Mouse (Mus musculus) liver, embryonic 12.5 days (tissue): ENCODE measurements at regions not wholly inside any gene's neighbourhood (a gene's known extent, or its start where the extent isn't known, plus 50 kb on each side); places are given as distances from the start of the nearest gene placed in this dataset.
"Not testable (repeated sequence)": the region's sequence is repeated elsewhere in the genome, so short reads cannot be mapped to it uniquely, and the experiment has no call there.

ENCODE experiments used
- ATAC-seq: fragments of 200-750 bp; cut with Nextera tagmentation; 2 replicates; pipeline ENCODE4 v1.8.0; 2017; ENCODE audit warnings: moderate number of reproducible peaks, mild to moderate bottlenecking, moderate library complexity
- H3K27ac ChIP-seq: fragments of 300-500 bp; sonication (generic); 2 replicates; pipeline ENCODE4 v1.5.1; 2016; ENCODE audit warnings: mild to moderate bottlenecking
- H3K27me3 ChIP-seq: fragments of 300-500 bp; sonication (generic); replicated peaks from 2 replicates; pipeline ENCODE4 v1.6.1; 2016; ENCODE audit warnings: mild to moderate bottlenecking, moderate library complexity
- H3K36me3 ChIP-seq: fragments of 300-500 bp; sonication (generic); 2 replicates; pipeline ENCODE4 v1.6.1; 2016; ENCODE audit warnings: mild to moderate bottlenecking, moderate library complexity
- H3K4me1 ChIP-seq: fragments of 300-500 bp; sonication (generic); 2 replicates; pipeline ENCODE4 v1.6.1; 2016
- H3K4me2 ChIP-seq: fragments of 300-500 bp; sonication (generic); 2 replicates; pipeline ENCODE4 v1.6.1; 2016; ENCODE audit warnings: mild to moderate bottlenecking, moderate library complexity
- H3K4me3 ChIP-seq: fragments of 300-500 bp; sonication (generic); 2 replicates; pipeline ENCODE4 v1.5.1; 2016; ENCODE audit warnings: mild to moderate bottlenecking, moderate library complexity
- H3K9ac ChIP-seq: fragments of 300-500 bp; sonication (generic); 2 replicates; pipeline ENCODE4 v1.6.1; 2016; ENCODE audit warnings: mild to moderate bottlenecking, moderate library complexity
- H3K9me3 ChIP-seq: fragments of 300-500 bp; sonication (generic); replicated peaks from 2 replicates; pipeline ENCODE4 v1.6.1; 2016; ENCODE audit warnings: mild to moderate bottlenecking, moderate library complexity
- WGBS: fragments of 180-500 bp; shearing (Covaris S2); methylation state at CpG from one replicate; pipeline ENCODE4 v1.1.7; 2016; ENCODE audit not compliant: insufficient replicate concordance; 5-methylcytosine and 5-hydroxymethylcytosine counted together

- H3K36me3 ChIP-seq, H3K27ac ChIP-seq: not testable (repeated sequence)
- 83% methylated on average over 2 of the region's 2 CpGs for WGBS
Observed at GRCm38 (mm10) chr17:10150403-10150689, 169.3 kb downstream of the Qk start.

GRCm38 (mm10) chr17:10149682-10150402 is 169.8 kb downstream of the Qk start:
- H3K27ac ChIP-seq = no peak overlapping the region
- H3K9me3 ChIP-seq = no peaks in the 10 kb centered on the region
- no peak overlapping the region for H3K4me2 ChIP-seq
- H3K4me1 ChIP-seq = no peaks in the 10 kb centered on the region
- ATAC-seq = no peak
- WGBS = 67% methylated on average over 8 of the region's 8 CpGs
- H3K36me3 ChIP-seq = no peaks in the 10 kb centered on the region
- H3K27me3 ChIP-seq = no peaks in the 10 kb centered on the region
- no peak overlapping the region for H3K9ac ChIP-seq
- no peak overlapping the region for H3K4me3 ChIP-seq

More at GRCm38 (mm10) chr17:10150403-10150689, 169.3 kb downstream of the Qk start:
- H3K4me1 ChIP-seq, H3K9ac ChIP-seq, H3K4me2 ChIP-seq, ATAC-seq, H3K4me3 ChIP-seq, H3K9me3 ChIP-seq, H3K27me3 ChIP-seq: not testable (repeated sequence)

- ATAC-seq = no peak
- 75% methylated on average over 8 of the region's 8 CpGs for WGBS
Observed at GRCm38 (mm10) chr17:10147106-10147505, 172.5 kb downstream of the Qk start.

GRCm38 (mm10) chr17:10146576-10146975 is 173.1 kb downstream of the Qk start:
- no peaks in the 10 kb centered on the region for H3K36me3 ChIP-seq
- no peak overlapping the region for H3K4me2 ChIP-seq
- no peak overlapping the region for H3K9ac ChIP-seq
- H3K27me3 ChIP-seq = no peaks in the 10 kb centered on the region
- H3K4me1 ChIP-seq = no peaks in the 10 kb centered on the region
- no peak for ATAC-seq
- no peak overlapping the region for H3K4me3 ChIP-seq
- H3K27ac ChIP-seq = no peak overlapping the region
- no peaks in the 10 kb centered on the region for H3K9me3 ChIP-seq
- 63% methylated on average over 3 of the region's 3 CpGs for WGBS

More at GRCm38 (mm10) chr17:10147106-10147505, 172.5 kb downstream of the Qk start:
- Histone ChIP-seq H3K4me3 (no peak overlapping the region), H3K4me2 (no peak overlapping the region), H3K36me3 (no peaks in the 10 kb centered on the region), H3K4me1 (no peaks in the 10 kb centered on the region), H3K9me3 (no peaks in the 10 kb centered on the region), H3K9ac (no peak overlapping the region), H3K27ac (no peak overlapping the region), H3K27me3 (no peaks in the 10 kb centered on the region)

GRCm38 (mm10) chr17:10138847-10139246 is 180.8 kb downstream of the Qk start:
- Histone ChIP-seq H3K9me3 (no peaks in the 10 kb centered on the region), H3K4me3 (no peak overlapping the region), H3K9ac (no peak overlapping the region), H3K4me2 (no peak overlapping the region), H3K27me3 (no peaks in the 10 kb centered on the region), H3K36me3 (no peaks in the 10 kb centered on the region), H3K4me1 (no peaks in the 10 kb centered on the region), H3K27ac (no peak overlapping the region)
- WGBS = 40% methylated on average over 3 of the region's 3 CpGs
- no peak for ATAC-seq

GRCm38 (mm10) chr17:10138374-10138773 is 181.3 kb downstream of the Qk start:
- H3K27ac ChIP-seq = no peak overlapping the region

GRCm38 (mm10) chr17:10135111-10135510 is 184.5 kb downstream of the Qk start:
- Histone ChIP-seq H3K27ac (no peak overlapping the region), H3K4me1 (no peaks in the 10 kb centered on the region), H3K4me2 (no peak overlapping the region), H3K36me3 (no peaks in the 10 kb centered on the region), H3K4me3 (no peak overlapping the region), H3K9me3 (no peaks in the 10 kb centered on the region), H3K27me3 (no peaks in the 10 kb centered on the region), H3K9ac (no peak overlapping the region)
- no peak for ATAC-seq
- WGBS = 54% methylated on average over 2 of the region's 2 CpGs

More at GRCm38 (mm10) chr17:10138374-10138773, 181.3 kb downstream of the Qk start:
- 43% methylated on average over 4 of the region's 4 CpGs for WGBS
- Histone ChIP-seq H3K4me3 (no peak overlapping the region), H3K36me3 (no peaks in the 10 kb centered on the region), H3K4me2 (no peak overlapping the region), H3K9ac (no peak overlapping the region), H3K27me3 (no peaks in the 10 kb centered on the region), H3K4me1 (no peaks in the 10 kb centered on the region), H3K9me3 (no peaks in the 10 kb centered on the region)
- no peak for ATAC-seq

GRCm38 (mm10) chr17:10128591-10128990 is 191.1 kb downstream of the Qk start:
- WGBS = 69% methylated on average over 8 of the region's 8 CpGs
- ATAC-seq = no peak
- H3K27me3 ChIP-seq = no peaks in the 10 kb centered on the region
- no peaks in the 10 kb centered on the region for H3K9me3 ChIP-seq
- H3K9ac ChIP-seq = no peak overlapping the region
- no peak overlapping the region for H3K4me3 ChIP-seq
- no peaks in the 10 kb centered on the region for H3K4me1 ChIP-seq
- H3K4me2 ChIP-seq = no peak overlapping the region
- H3K36me3 ChIP-seq = no peaks in the 10 kb centered on the region
- H3K27ac ChIP-seq = no peak overlapping the region

GRCm38 (mm10) chr17:10122411-10122810 is 197.2 kb downstream of the Qk start:
- Histone ChIP-seq H3K9me3 (no peaks in the 10 kb centered on the region), H3K9ac (no peak overlapping the region), H3K4me1 (no peaks in the 10 kb centered on the region), H3K36me3 (no peaks in the 10 kb centered on the region), H3K27ac (no peak overlapping the region), H3K4me2 (no peak overlapping the region), H3K4me3 (no peak overlapping the region), H3K27me3 (no peaks in the 10 kb centered on the region)
- 54% methylated on average over 3 of the region's 3 CpGs for WGBS
- ATAC-seq = no peak

GRCm38 (mm10) chr17:10112118-10112517 is 207.5 kb downstream of the Qk start:
- H3K4me2 ChIP-seq = no peak overlapping the region
- H3K9ac ChIP-seq = no peak overlapping the region
- H3K4me3 ChIP-seq = no peak overlapping the region
- H3K27me3 ChIP-seq = no peaks in the 10 kb centered on the region
- no peaks in the 10 kb centered on the region for H3K36me3 ChIP-seq
- H3K9me3 ChIP-seq = no peaks in the 10 kb centered on the region
- no peaks in the 10 kb centered on the region for H3K4me1 ChIP-seq
- WGBS = 71% methylated on average over 2 of the region's 2 CpGs
- no peak overlapping the region for H3K27ac ChIP-seq
- no peak for ATAC-seq

- Histone ChIP-seq H3K9me3 (no peaks in the 10 kb centered on the region), H3K4me3 (no peak overlapping the region), H3K36me3 (no peaks in the 10 kb centered on the region), H3K27me3 (no peaks in the 10 kb centered on the region), H3K27ac (no peak overlapping the region), H3K9ac (no peak overlapping the region), H3K4me2 (no peak overlapping the region), H3K4me1 (no peaks in the 10 kb centered on the region)
- no peak for ATAC-seq
Observed at GRCm38 (mm10) chr17:10110375-10110675, 209.3 kb downstream of the Qk start.

GRCm38 (mm10) chr17:10109511-10110374 is 209.9 kb downstream of the Qk start:
- no peaks in the 10 kb centered on the region for H3K4me1 ChIP-seq
- no peaks in the 10 kb centered on the region for H3K9me3 ChIP-seq
- ATAC-seq = no peak
- H3K4me2 ChIP-seq = no peak overlapping the region
- no peak overlapping the region for H3K9ac ChIP-seq
- WGBS = 62% methylated on average over 8 of the region's 8 CpGs
- no peak overlapping the region for H3K4me3 ChIP-seq
- H3K36me3 ChIP-seq = no peaks in the 10 kb centered on the region
- H3K27ac ChIP-seq = no peak overlapping the region
- no peaks in the 10 kb centered on the region for H3K27me3 ChIP-seq
